In the genomic region with DNA sequence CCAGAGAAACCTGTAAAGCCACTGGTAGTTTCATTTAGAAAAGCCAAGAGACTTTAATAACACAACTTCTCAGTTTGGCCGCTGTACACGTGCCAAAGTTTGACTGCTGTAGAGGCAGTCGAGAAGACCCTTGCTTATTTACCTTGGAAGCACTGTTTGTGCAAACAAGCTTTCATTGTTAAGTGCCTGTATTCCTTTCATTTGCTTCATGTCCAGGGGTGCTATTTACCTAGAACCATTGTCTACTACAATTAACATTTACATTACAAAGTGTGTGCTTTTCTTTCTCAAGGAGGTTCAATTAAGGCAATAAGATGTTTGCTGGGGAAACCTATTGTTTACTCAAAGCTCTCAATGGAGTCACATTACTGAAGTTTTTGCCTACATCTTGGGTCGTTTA, we compare ENCODE assay signal across 15 mouse cellular contexts.
A peak's percentile ranks its signal among the peaks of the same experiment; 100 is the strongest.
DNase-seq lines count a peak whose midpoint lies in the region; ATAC-seq and TF ChIP-seq lines count a peak whose summit lies in the region.
"Had no signal": no experiment of that assay in that cellular context is flagged by ENCODE, and none has a peak within 500 bp of the region (broad histone marks: within the 10 kb centered on the region; RNA-seq: fewer than 3 reads in every experiment).

No protein-coding gene starts in this region.

- DNase-seq in left cerebral cortex, adult 2 months (ENCODE audit: extremely low spot score in 1 of 2, low spot score in 2 of 2): peak in 1 of 2 experiments; percentile 6
- DNase-seq in left cerebral cortex, postnatal 36 days (ENCODE audit: low spot score in 2 of 2): no peak
- DNase-seq in forebrain, embryonic 11.5 days (ENCODE audit: low spot score): no peak
- DNase-seq in gastrocnemius, postnatal 4 days (ENCODE audit: low spot score in 2 of 2): no peak
- DNase-seq in adipocyte (ENCODE audit: low spot score): no peak
- no peak for DNase-seq in left cerebral cortex, postnatal 14 days (ENCODE audit: low spot score in 2 of 2)
- DNase-seq: heart, postnatal 4 days; kidney, postnatal 4 days; lung, postnatal 14 days; right cerebral cortex, postnatal 25 days had no signal

- peaks cover 6% of the 10 kb centered on the region; the same call in 1 of the 2 replicates for H3K4me1 ChIP-seq in forebrain, embryonic 11.5 days (replicated peaks; ENCODE audit: control insufficient read depth, insufficient read depth, low read length)
- peaks cover 8% of the 10 kb centered on the region; the same call in 1 of the 2 replicates for H3K4me1 ChIP-seq in hindbrain, embryonic 16.5 days (ENCODE audit: control insufficient read depth, insufficient read depth, low read depth, low read length)
- peaks cover 19% of the 10 kb centered on the region; the same call in 1 of the 2 replicates for H3K4me1 ChIP-seq in neural tube, embryonic 15.5 days
- H3K4me1 ChIP-seq: liver, embryonic 12.5 days; stomach, embryonic 15.5 days had no signal

- H3K9me3 ChIP-seq in forebrain, embryonic 11.5 days (ENCODE audit: control insufficient read depth, low read length): no peaks in the 10 kb centered on the region
- no peaks in the 10 kb centered on the region for H3K9me3 ChIP-seq in hindbrain, embryonic 16.5 days (ENCODE audit: control insufficient read depth, low read length)
- no peaks in the 10 kb centered on the region for H3K9me3 ChIP-seq in neural tube, embryonic 15.5 days (replicated peaks)
- H3K9me3 ChIP-seq: liver, embryonic 12.5 days; stomach, embryonic 15.5 days had no signal

- H3K4me2 ChIP-seq in forebrain, embryonic 11.5 days (ENCODE audit: low read depth, low read length, severe bottlenecking): peak overlapping the region; percentile 77
- peak overlapping the region; percentile 60 for H3K4me2 ChIP-seq in hindbrain, embryonic 16.5 days (ENCODE audit: low read length)
- peak overlapping the region; percentile 67 for H3K4me2 ChIP-seq in neural tube, embryonic 15.5 days
- H3K4me2 ChIP-seq: liver, embryonic 12.5 days; stomach, embryonic 15.5 days had no signal

- H3K36me3 ChIP-seq in forebrain, embryonic 11.5 days (ENCODE audit: control insufficient read depth, insufficient read depth, low read length): peaks cover 6% of the 10 kb centered on the region; the same call in 1 of the 2 replicates
- no peaks in the 10 kb centered on the region; the same call in 1 of the 2 replicates for H3K36me3 ChIP-seq in hindbrain, embryonic 16.5 days (ENCODE audit: control insufficient read depth, insufficient read depth, low read length)
- H3K36me3 ChIP-seq in neural tube, embryonic 15.5 days: no peaks in the 10 kb centered on the region
- H3K36me3 ChIP-seq: liver, embryonic 12.5 days; stomach, embryonic 15.5 days had no signal

- TF ChIP-seq CTCF in left cerebral cortex, adult 2 months (IDR thresholded peaks at IDR 0.05): no peak

- ATAC-seq in forebrain, embryonic 11.5 days (replicated peaks; ENCODE audit: low FRiP score): no peak
- ATAC-seq in hindbrain, embryonic 16.5 days: no peak
- no peak for ATAC-seq in neural tube, embryonic 15.5 days (ENCODE audit: low FRiP score)
- ATAC-seq: liver, embryonic 12.5 days had no signal

- peak overlapping the region; percentile 83 for H3K4me3 ChIP-seq in left cerebral cortex, adult 2 months
- peak overlapping the region; percentile 54 for H3K4me3 ChIP-seq in forebrain, embryonic 11.5 days (ENCODE audit: low read depth, low read length)
- H3K4me3 ChIP-seq in hindbrain, embryonic 16.5 days (ENCODE audit: low read length): peak overlapping the region; percentile 52
- H3K4me3 ChIP-seq in neural tube, embryonic 15.5 days (replicated peaks): peak overlapping the region; percentile 50
- H3K4me3 ChIP-seq: liver, embryonic 12.5 days; myocyte; stomach, embryonic 15.5 days had no signal

- peak overlapping the region; percentile 87 for H3K9ac ChIP-seq in forebrain, embryonic 11.5 days (ENCODE audit: low read length)
- H3K9ac ChIP-seq in hindbrain, embryonic 16.5 days (ENCODE audit: low read depth, low read length): no peak overlapping the region
- H3K9ac ChIP-seq in neural tube, embryonic 15.5 days (replicated peaks): peak overlapping the region; percentile 72
- H3K9ac ChIP-seq: liver, embryonic 12.5 days; stomach, embryonic 15.5 days had no signal

- H3K27ac ChIP-seq in left cerebral cortex, adult 2 months: peak overlapping the region; percentile 80
- H3K27ac ChIP-seq in forebrain, embryonic 11.5 days (ENCODE audit: low read depth, low read length): peak overlapping the region; percentile 99
- H3K27ac ChIP-seq in hindbrain, embryonic 16.5 days (ENCODE audit: low read depth, low read length): peak overlapping the region; percentile 90
- H3K27ac ChIP-seq in neural tube, embryonic 15.5 days (replicated peaks): peak overlapping the region; percentile 94
- H3K27ac ChIP-seq: liver, embryonic 12.5 days; stomach, embryonic 15.5 days had no signal

- intact Hi-C loops in left cerebral cortex, adult 2 months (cut with DNase I): loop anchor here (2.0 kb wide), 1 partner anchor 872 kb away; no protein-coding TSS in a partner anchor
- intact Hi-C loops in left cerebral cortex, postnatal 36 days (cut with DNase I): loop anchor here (5.0 to 10.0 kb wide), 2 partner anchors 124 to 247 kb away; no protein-coding TSS in a partner anchor
- intact Hi-C loops in left cerebral cortex, postnatal 14 days (cut with DNase I): loop anchor here (2.0 kb wide), 1 partner anchor 606 kb away; no protein-coding TSS in a partner anchor

- H3K27me3 ChIP-seq in forebrain, embryonic 11.5 days (ENCODE audit: control insufficient read depth, insufficient read depth, low read length): no peaks in the 10 kb centered on the region
- no peaks in the 10 kb centered on the region for H3K27me3 ChIP-seq in hindbrain, embryonic 16.5 days (replicated peaks; ENCODE audit: control insufficient read depth, insufficient read depth, low read length)
- H3K27me3 ChIP-seq in neural tube, embryonic 15.5 days (replicated peaks): no peaks in the 10 kb centered on the region

- WGBS in forebrain, embryonic 11.5 days: 10% methylated on average over 4 of the region's 4 CpGs
- WGBS in hindbrain, embryonic 16.5 days: 9% methylated on average over 4 of the region's 4 CpGs
- WGBS in neural tube, embryonic 15.5 days: 8% methylated on average over 4 of the region's 4 CpGs
